Mouse (Mus musculus) intestine, embryonic 16.5 days (tissue): ENCODE measurements at regions not wholly inside any gene's neighbourhood (a gene's known extent, or its start where the extent isn't known, plus 50 kb on each side); places are given as distances from the start of the nearest gene placed in this dataset.

Experiments used
- ATAC-seq: fragments of 200-750 bp; cut with Nextera tagmentation; 2 replicates; pipeline ENCODE4 v1.8.0; 2017; ENCODE audit warnings: moderate TSS enrichment, moderate library complexity
- H3K27ac ChIP-seq: fragments of 300-500 bp; sonication (generic); 2 replicates; pipeline ENCODE4 v1.5.1; 2014; ENCODE audit warnings: mild to moderate bottlenecking, low read length
- H3K27me3 ChIP-seq: fragments of 300-500 bp; sonication (generic); replicated peaks from 2 replicates; pipeline ENCODE4 v1.6.1; 2014; ENCODE audit warnings: low read length, control low read depth, mixed read lengths; ENCODE audit not compliant: control insufficient read depth, insufficient read depth
- H3K36me3 ChIP-seq: fragments of 300-500 bp; sonication (generic); 2 replicates; pipeline ENCODE4 v1.6.1; 2014; ENCODE audit warnings: low read length, control low read depth; ENCODE audit not compliant: control insufficient read depth, insufficient read depth
- H3K4me1 ChIP-seq: fragments of 300-500 bp; sonication (generic); 2 replicates; pipeline ENCODE4 v1.6.1; 2014; ENCODE audit warnings: low read length, control low read depth, mixed read lengths; ENCODE audit not compliant: control insufficient read depth, insufficient read depth
- H3K4me2 ChIP-seq: fragments of 300-500 bp; sonication (generic); 2 replicates; pipeline ENCODE4 v1.6.1; 2014; ENCODE audit warnings: low read depth, low read length, control low read depth
- H3K4me3 ChIP-seq: fragments of 300-500 bp; sonication (generic); 2 replicates; pipeline ENCODE4 v1.5.1; 2014; ENCODE audit warnings: mild to moderate bottlenecking, low read length
- H3K9ac ChIP-seq: fragments of 300-500 bp; sonication (generic); 2 replicates; pipeline ENCODE4 v1.6.1; 2014; ENCODE audit warnings: low read depth, low read length
- H3K9me3 ChIP-seq: fragments of 300-500 bp; sonication (generic); 2 replicates; pipeline ENCODE4 v1.6.1; 2016; ENCODE audit warnings: low read length, control low read depth; ENCODE audit not compliant: control insufficient read depth
- WGBS: fragments of 180-500 bp; shearing (Covaris S2); extraction: QIAGEN DNeasy Blood & Tissue Kit; methylation state at CpG from one replicate; pipeline ENCODE4 v1.1.7; 2014; 5-methylcytosine and 5-hydroxymethylcytosine counted together

GRCm38 (mm10) chr9:5822234-5822633 is 346.1 kb upstream of the Pdgfd start:
- H3K36me3 ChIP-seq: no peaks in the 10 kb centered on the region
- H3K9me3 ChIP-seq: no peaks in the 10 kb centered on the region
- no peak overlapping the region for H3K4me3 ChIP-seq
- no peaks in the 10 kb centered on the region for H3K27me3 ChIP-seq
- H3K9ac ChIP-seq: no peak overlapping the region
- no peaks in the 10 kb centered on the region for H3K4me1 ChIP-seq
- ATAC-seq: no peak
- H3K27ac ChIP-seq: no peak overlapping the region
- no peak overlapping the region for H3K4me2 ChIP-seq

- Histone ChIP-seq H3K27ac (no peak overlapping the region), H3K4me3 (no peak overlapping the region), H3K9ac (no peak overlapping the region), H3K9me3 (no peaks in the 10 kb centered on the region), H3K36me3 (no peaks in the 10 kb centered on the region), H3K27me3 (no peaks in the 10 kb centered on the region), H3K4me1 (no peaks in the 10 kb centered on the region), H3K4me2 (no peak overlapping the region)
- ATAC-seq: peak; percentile 95
These were observed 339.5 kb upstream of the Pdgfd start for GRCm38 (mm10) chr9:5828871-5829270.

GRCm38 (mm10) chr9:5842381-5842780 is 326.0 kb upstream of the Pdgfd start:
- ATAC-seq: no peak
- H3K9me3 ChIP-seq: no peaks in the 10 kb centered on the region
- no peaks in the 10 kb centered on the region for H3K4me1 ChIP-seq
- no peak overlapping the region for H3K9ac ChIP-seq
- H3K4me2 ChIP-seq: no peak overlapping the region
- no peak overlapping the region for H3K27ac ChIP-seq
- 83% methylated on average over 3 of the region's 3 CpGs for WGBS
- H3K4me3 ChIP-seq: no peak overlapping the region
- no peaks in the 10 kb centered on the region for H3K36me3 ChIP-seq
- H3K27me3 ChIP-seq: no peaks in the 10 kb centered on the region

GRCm38 (mm10) chr9:5879725-5880124 is 288.7 kb upstream of the Pdgfd start:
- Histone ChIP-seq H3K9ac (no peak overlapping the region), H3K4me3 (no peak overlapping the region), H3K36me3 (no peaks in the 10 kb centered on the region), H3K9me3 (no peaks in the 10 kb centered on the region), H3K27me3 (no peaks in the 10 kb centered on the region), H3K4me1 (no peaks in the 10 kb centered on the region), H3K4me2 (no peak overlapping the region), H3K27ac (no peak overlapping the region)
- no peak for ATAC-seq
- WGBS: 93% methylated on average over 1 of the region's 1 CpGs

- WGBS: 79% methylated on average over 1 of the region's 1 CpGs
- Histone ChIP-seq H3K9me3 (no peaks in the 10 kb centered on the region), H3K4me3 (no peak overlapping the region), H3K4me1 (no peaks in the 10 kb centered on the region), H3K36me3 (no peaks in the 10 kb centered on the region), H3K27ac (no peak overlapping the region), H3K4me2 (no peak overlapping the region), H3K9ac (no peak overlapping the region), H3K27me3 (no peaks in the 10 kb centered on the region)
- ATAC-seq: no peak
These were observed 245.9 kb upstream of the Pdgfd start for GRCm38 (mm10) chr9:5922526-5922925.

GRCm38 (mm10) chr9:5928166-5928850 is 240.1 kb upstream of the Pdgfd start:
- Histone ChIP-seq H3K9ac (no peak overlapping the region), H3K4me1 (no peaks in the 10 kb centered on the region), H3K4me3 (no peak overlapping the region), H3K27ac (no peak overlapping the region), H3K27me3 (no peaks in the 10 kb centered on the region), H3K36me3 (no peaks in the 10 kb centered on the region), H3K4me2 (no peak overlapping the region), H3K9me3 (no peaks in the 10 kb centered on the region)
- no peak for ATAC-seq
- 87% methylated on average over 19 of the region's 19 CpGs for WGBS

- WGBS: 62% methylated on average over 1 of the region's 1 CpGs
- ATAC-seq: no peak
- Histone ChIP-seq H3K36me3 (no peaks in the 10 kb centered on the region), H3K9ac (no peak overlapping the region), H3K27me3 (no peaks in the 10 kb centered on the region), H3K27ac (no peak overlapping the region), H3K4me3 (no peak overlapping the region), H3K9me3 (no peaks in the 10 kb centered on the region), H3K4me2 (no peak overlapping the region), H3K4me1 (no peaks in the 10 kb centered on the region)
These were observed 196.1 kb upstream of the Pdgfd start for GRCm38 (mm10) chr9:5972292-5972691.
